Mouse (Mus musculus): ENCODE data around the gene Cks1brt.

GRCm38 (mm10) chr8:85115501-85115900 lies 36.2 kb upstream of the Cks1brt start:
- TF ChIP-seq POLR2A (IDR thresholded peaks at IDR 0.05; ENCODE audit: insufficient read length, low read depth) (no peak), MAX (IDR thresholded peaks at IDR 0.05; ENCODE audit: low read depth) (no peak), USF1 (IDR thresholded peaks at IDR 0.05; ENCODE audit: low read depth) (no peak), MYOG (IDR thresholded peaks at IDR 0.05; ENCODE audit: control insufficient read depth in 1 of 3, insufficient read depth in 1 of 3, insufficient read length in 2 of 3, low read depth in 2 of 3) (no peak), POLR2AphosphoS2 (IDR thresholded peaks at IDR 0.05; ENCODE audit: insufficient read length, low read depth) (no peak), CEBPB (IDR thresholded peaks at IDR 0.05; ENCODE audit: insufficient read depth, poor library complexity, severe bottlenecking) (no peak)
